Mouse (Mus musculus) lung, postnatal 25 days (tissue): ENCODE results near the gene Clk1.
A peak's percentile ranks its signal among the peaks of the same experiment; 100 is the strongest.
"Not testable (repeated sequence)": the region's sequence is repeated elsewhere in the genome, so short reads cannot be mapped to it uniquely, and the experiment has no call there.

Experiments
- DNase-seq: peaks from one replicate; pipeline ENCODE4 v3.0.0; 2022; ENCODE audit warnings: low spot score

Clk1 gene

GRCm38 (mm10) chr1:58407321-58407720 is 16.5 kb downstream of the Clk1 start:
- no peak for DNase-seq

GRCm38 (mm10) chr1:58403745-58404144 is 20.1 kb downstream of the Clk1 start:
- no peak for DNase-seq

- no peak for DNase-seq
Measured at GRCm38 (mm10) chr1:58401396-58401795, 22.5 kb downstream of the Clk1 start.

GRCm38 (mm10) chr1:58397731-58398130 is 26.1 kb downstream of the Clk1 start:
- DNase-seq = no peak

- no peak for DNase-seq
Measured at GRCm38 (mm10) chr1:58396179-58396578, 27.7 kb downstream of the Clk1 start.

GRCm38 (mm10) chr1:58395341-58395740 is 28.5 kb downstream of the Clk1 start:
- no peak for DNase-seq

GRCm38 (mm10) chr1:58393284-58394195 is 30.3 kb downstream of the Clk1 start:
- peak; percentile 47 for DNase-seq

- DNase-seq = peak; percentile 94
Measured at GRCm38 (mm10) chr1:58392652-58393283, 31.1 kb downstream of the Clk1 start, which contains the start of gene Bzw1. Bzw1 (plus strand) TSS chr1:58392898.

GRCm38 (mm10) chr1:58392268-58392651 is 31.6 kb downstream of the Clk1 start:
- no peak for DNase-seq

- no peak for DNase-seq
Measured at GRCm38 (mm10) chr1:58391421-58392267, 32.2 kb downstream of the Clk1 start.

GRCm38 (mm10) chr1:58382586-58383281 is 41.1 kb downstream of the Clk1 start:
- no peak for DNase-seq

GRCm38 (mm10) chr1:58375574-58376147 is 48.2 kb downstream of the Clk1 start:
- no peak for DNase-seq

GRCm38 (mm10) chr1:58374266-58374665 is 49.6 kb downstream of the Clk1 start:
- not testable (repeated sequence) for DNase-seq

GRCm38 (mm10) chr1:58369716-58370115 is 54.1 kb downstream of the Clk1 start:
- DNase-seq = no peak

GRCm38 (mm10) chr1:58366737-58367471 is 57.0 kb downstream of the Clk1 start:
- no peak for DNase-seq

GRCm38 (mm10) chr1:58365829-58366228 is 58.0 kb downstream of the Clk1 start:
- DNase-seq = no peak

GRCm38 (mm10) chr1:58364551-58364950 is 59.3 kb downstream of the Clk1 start:
- DNase-seq = no peak

GRCm38 (mm10) chr1:58362296-58362695 is 61.6 kb downstream of the Clk1 start:
- DNase-seq = no peak
